Mouse (Mus musculus): ENCODE data around the gene Fam162b. TPM values are rescaled to one million over a fixed set of nuclear protein-coding genes. Genes with fewer than 3 reads are reported as not detected.

Fam162b gene
- not detected for total RNA-seq (2021)

GRCm38 (mm10) chr10:51590139-51590574, at the start of gene Fam162b:
Gene Fam162b (minus strand): TSS chr10:51590517.
- intact Hi-C loops (cut with DNase I) = no loop called here
- no peak for DNase-seq (ENCODE audit: low spot score in 2 of 2)

GRCm38 (mm10) chr10:51631411-51632136, 41.3 kb upstream of the Fam162b start, which contains the start of gene Gprc6a:
Gene Gprc6a (minus strand): TSS chr10:51631461.
- intact Hi-C loops (cut with DNase I) = no loop called here
- no peak for DNase-seq (ENCODE audit: low spot score in 2 of 2)

- no peak for DNase-seq (ENCODE audit: low spot score in 2 of 2)
- intact Hi-C loops (cut with DNase I) = no loop called here
Observed at GRCm38 (mm10) chr10:51621193-51621592, 30.9 kb upstream of the Fam162b start.

DNA sequence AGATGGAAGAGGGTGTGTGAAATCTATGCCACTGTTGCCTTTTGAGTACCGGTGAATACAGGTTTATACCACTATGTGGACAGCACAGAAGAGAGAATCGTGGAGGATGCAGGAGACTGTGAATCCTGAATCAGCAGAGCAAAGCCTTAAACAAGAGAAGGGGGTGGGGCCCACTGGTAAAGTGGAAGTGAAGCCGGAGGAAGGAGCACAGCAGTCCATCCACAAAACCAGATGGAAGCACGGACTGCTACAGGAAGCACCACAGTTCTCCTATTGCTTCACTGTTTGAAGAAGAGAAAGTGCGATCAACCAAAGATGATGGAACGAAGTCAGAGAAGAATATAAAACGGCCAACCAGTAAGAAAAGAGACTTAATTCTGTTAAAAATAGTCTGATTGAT, 29.8 kb upstream of the Fam162b start:
- no peak for DNase-seq (ENCODE audit: low spot score in 2 of 2)
- intact Hi-C loops (cut with DNase I) = no loop called here

- DNase-seq (ENCODE audit: low spot score in 2 of 2) = no peak
- intact Hi-C loops (cut with DNase I) = no loop called here
Observed at GRCm38 (mm10) chr10:51618538-51618937, 28.2 kb upstream of the Fam162b start.

GRCm38 (mm10) chr10:51614826-51615590, 24.7 kb upstream of the Fam162b start:
- DNase-seq (ENCODE audit: low spot score in 2 of 2) = no peak
- intact Hi-C loops (cut with DNase I) = no loop called here

DNA sequence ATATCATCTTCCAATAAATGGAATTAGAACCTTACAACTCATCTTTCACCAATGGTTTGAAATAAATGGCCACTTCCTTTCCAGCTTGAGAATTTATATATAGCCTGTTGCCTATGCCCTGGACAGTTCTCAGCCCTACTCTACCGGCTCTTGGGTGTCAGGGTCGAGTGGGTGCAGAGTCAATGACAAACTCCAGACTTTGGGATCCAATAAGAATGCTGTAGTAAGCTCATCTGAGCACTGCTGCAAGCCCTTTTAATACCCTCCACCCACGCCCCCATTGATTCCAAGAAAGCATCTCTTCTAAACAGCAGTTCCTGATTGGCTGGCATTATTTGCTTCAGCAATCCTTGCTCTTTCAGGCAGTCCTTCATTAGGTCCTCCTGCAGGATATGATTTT, 23.1 kb upstream of the Fam162b start:
- no peak for DNase-seq (ENCODE audit: low spot score in 2 of 2)
- intact Hi-C loops (cut with DNase I) = no loop called here

DNA sequence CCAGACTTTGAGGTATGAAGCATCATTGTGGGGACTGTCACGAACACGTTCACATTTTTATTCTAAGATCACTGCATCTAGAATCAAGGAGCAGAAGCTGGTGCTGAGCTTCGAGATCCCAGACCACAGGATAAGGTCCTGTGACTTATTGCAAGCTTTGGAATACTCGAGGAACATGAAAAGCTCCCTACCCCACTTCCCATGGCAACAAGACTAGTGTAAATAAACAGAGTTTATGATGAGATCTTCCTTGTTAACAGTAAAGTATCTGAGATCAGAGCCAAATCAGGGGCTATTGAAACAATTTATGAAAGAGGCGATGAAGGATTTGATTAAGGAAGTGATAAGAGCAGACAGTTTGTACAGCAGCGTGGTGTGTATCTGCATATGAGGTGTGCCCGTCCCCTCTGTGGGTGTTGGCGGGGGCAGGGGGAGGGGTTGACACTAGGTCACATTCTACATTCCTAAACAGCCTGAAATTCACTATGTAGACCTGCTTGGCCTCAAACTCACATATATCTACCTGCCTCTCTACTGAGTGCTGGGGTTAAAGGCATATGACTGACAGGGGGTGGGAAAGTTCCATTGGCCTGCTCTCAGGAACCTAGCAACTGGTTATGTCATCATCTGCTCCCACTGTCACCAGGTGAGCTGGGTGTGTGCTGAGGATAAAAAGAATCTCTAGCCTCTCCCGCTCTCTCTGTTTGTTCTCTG, 21.8 kb upstream of the Fam162b start:
- intact Hi-C loops (cut with DNase I) = no loop called here
- DNase-seq (ENCODE audit: low spot score in 2 of 2) = no peak

DNA sequence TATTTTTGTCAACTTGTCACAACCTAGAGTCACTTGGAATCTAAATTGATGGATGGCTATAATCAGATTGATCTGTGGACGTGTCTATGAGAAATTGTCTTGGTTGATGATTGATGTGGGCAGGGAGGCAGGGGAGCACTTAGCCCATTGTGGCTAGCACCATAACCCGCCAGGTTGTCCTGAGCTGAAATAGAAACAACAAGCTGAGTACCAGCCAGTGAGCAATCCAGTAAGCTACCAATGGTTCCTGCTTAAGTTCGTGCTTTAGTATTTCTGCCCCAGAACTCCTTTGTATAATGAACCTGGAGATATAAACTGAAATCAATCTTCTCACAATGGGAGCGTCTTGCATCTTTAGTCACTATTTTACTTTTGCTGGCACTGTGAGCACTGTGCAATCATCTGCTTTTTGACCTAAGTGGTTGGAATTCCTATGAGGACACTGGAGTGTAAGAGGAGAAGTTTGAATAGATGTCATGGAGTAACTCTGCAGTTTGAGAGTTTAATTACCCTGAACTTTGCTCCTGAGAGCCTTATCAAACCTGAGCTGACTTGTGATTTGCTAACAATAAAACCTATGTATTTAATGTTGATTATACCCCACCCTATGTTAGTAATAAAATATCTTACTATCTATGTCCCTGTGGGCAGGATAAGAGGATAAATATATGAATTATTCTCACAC, 19.6 kb upstream of the Fam162b start:
- DNase-seq (ENCODE audit: low spot score in 2 of 2) = no peak
- intact Hi-C loops (cut with DNase I) = no loop called here

DNA sequence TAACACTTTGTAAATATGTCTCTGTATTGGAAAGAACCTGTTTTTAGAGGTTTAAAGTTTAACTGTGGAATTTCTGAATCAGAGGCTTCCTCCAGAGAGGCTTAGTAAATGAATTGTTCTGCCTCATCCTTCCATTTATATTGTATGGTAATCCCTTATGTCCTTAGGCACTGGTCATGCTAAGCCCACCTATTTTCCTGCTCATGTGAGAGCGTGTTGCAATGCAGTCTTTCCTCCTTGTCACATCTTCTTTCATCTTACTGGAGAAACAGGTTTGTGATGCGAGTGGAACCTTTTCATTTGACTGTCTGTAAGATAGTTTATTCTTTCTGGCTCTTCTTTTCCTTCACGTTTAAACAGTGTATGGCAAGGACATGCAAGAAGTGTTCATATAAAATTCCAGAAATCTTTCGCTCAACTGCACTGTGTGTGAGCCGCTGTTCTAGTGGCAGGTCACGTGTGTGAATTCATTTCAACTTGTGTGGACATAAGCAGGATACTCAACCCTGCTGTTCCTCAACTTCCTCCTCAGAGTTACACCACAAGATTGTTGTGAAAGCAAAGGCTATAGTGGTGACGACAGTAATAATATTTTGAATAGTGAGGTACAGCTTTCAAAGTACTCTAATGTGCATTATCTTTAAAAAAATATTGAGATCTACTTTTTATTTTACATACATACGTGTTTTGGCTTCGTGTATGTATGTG, 6.8 kb upstream of the Fam162b start:
- DNase-seq (ENCODE audit: low spot score in 2 of 2) = no peak
- intact Hi-C loops (cut with DNase I) = loop anchor here (5.0 kb wide), 2 partner anchors 60 to 180 kb away; no protein-coding TSS in a partner anchor

DNA sequence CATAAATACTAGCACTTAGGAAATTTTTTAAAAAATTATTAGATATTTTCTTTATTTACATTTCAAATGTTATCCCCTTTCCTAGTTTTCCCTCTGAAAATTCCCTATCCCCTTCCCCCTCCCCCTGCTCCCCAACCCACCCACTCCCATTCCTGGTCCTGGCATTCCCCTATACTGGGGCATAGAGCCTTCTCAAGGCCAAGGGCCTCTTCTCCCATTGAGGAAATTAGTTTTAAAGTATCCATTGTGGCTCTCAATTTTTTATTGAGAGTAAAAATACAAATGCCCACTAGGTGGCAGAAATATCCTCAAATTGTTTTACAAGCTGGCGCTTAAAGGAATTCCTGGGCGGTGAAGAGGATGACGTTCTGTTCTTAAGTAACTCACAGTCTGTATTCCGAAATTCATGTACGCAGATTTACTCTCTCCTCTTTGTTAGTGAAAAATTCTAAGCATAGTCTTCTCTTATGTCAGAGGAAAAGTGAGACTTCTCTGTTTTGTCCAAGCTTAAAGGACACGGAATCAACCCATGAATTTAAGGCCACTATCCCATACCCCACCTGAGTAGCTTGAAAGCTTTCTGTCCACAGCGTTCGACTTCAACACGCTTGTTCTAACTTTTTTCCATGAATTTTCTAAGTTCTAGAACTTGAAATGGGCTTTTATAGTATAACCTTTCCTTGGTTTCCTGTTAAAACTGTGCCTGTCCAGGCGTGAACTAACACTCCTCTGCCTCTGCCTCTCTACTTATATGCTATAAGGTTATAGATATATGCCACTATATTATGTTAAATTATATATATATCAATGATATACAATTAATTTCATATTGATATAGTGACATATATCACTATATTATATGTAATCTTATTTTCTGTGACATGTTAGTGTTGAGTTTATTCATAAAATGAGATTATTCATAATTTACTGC, 4.9 kb upstream of the Fam162b start:
- DNase-seq (ENCODE audit: low spot score in 2 of 2) = no peak
- intact Hi-C loops (cut with DNase I) = loop anchor here (5.0 kb wide), 2 partner anchors 62 to 182 kb away; no protein-coding TSS in a partner anchor

GRCm38 (mm10) chr10:51591574-51591973, 1.3 kb upstream of the Fam162b start:
- DNase-seq (ENCODE audit: low spot score in 2 of 2) = no peak
- intact Hi-C loops (cut with DNase I) = no loop called here

- DNase-seq (ENCODE audit: low spot score in 2 of 2) = no peak
- intact Hi-C loops (cut with DNase I) = no loop called here
Observed at GRCm38 (mm10) chr10:51584919-51585318, 5.4 kb downstream of the Fam162b start.

- no peak for DNase-seq (ENCODE audit: low spot score in 2 of 2)
Observed at GRCm38 (mm10) chr10:51584378-51584777, 5.9 kb downstream of the Fam162b start.

GRCm38 (mm10) chr10:51571225-51571996, 18.9 kb downstream of the Fam162b start:
- intact Hi-C loops (cut with DNase I) = no loop called here
- DNase-seq (ENCODE audit: low spot score in 2 of 2) = no peak

More at GRCm38 (mm10) chr10:51584378-51584777, 5.9 kb downstream of the Fam162b start:
- intact Hi-C loops (cut with DNase I) = no loop called here

DNA sequence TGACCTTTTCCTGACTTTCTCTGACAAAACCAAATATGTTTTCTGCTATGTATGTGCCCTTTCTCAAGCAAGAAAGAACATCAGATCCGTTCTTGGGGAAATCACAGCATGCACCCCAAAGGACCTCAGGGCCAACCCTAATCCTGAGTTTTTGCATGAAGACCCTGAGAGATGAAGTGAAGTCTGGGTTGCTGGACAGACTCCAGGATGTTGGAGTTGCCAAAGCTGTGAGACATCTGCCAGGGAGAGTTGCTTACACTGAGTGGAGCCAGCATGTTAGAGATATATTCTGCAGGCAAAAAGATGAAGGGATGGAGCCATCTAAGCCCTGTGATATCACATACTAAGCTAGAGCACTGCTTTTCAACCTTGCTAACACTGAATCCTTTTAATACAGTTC, 34.3 kb downstream of the Fam162b start:
- intact Hi-C loops (cut with DNase I) = loop anchor here (10.0 kb wide), 1 partner anchor 219 kb away; no protein-coding TSS in a partner anchor

More for the DNA sequence above, 34.3 kb downstream of the Fam162b start:
- DNase-seq (ENCODE audit: low spot score in 2 of 2) = no peak

Measured in left cerebral cortex, postnatal 36 days (tissue).